Mouse (Mus musculus) lung, adult 2 months (tissue): ENCODE results near the gene Olfml1.

Experiments
- CTCF ChIP-seq: fragments of 200-500 bp; IDR thresholded peaks from 2 replicates; pipeline ENCODE4 v1.5.1; 2011; ENCODE audit warnings: mild to moderate bottlenecking, low read length, control low read depth; ENCODE audit not compliant: insufficient read depth
- POLR2A ChIP-seq: fragments of 200-500 bp; IDR thresholded peaks from 2 replicates; pipeline ENCODE4 v1.6.1; 2011; ENCODE audit warnings: low read depth, mild to moderate bottlenecking, control low read depth, low read length, borderline replicate concordance; ENCODE audit errors: extremely low read depth

GRCm38 (mm10) chr7:107540034-107540433 lies 27.2 kb upstream of the Olfml1 start:
- TF ChIP-seq CTCF (no peak), POLR2A (no peak)
